ENCODE assay signal across 13 mouse cellular contexts in genomic region chr12:82066860-82067259, GRCm38 (mm10).
DNase-seq lines count a peak whose midpoint lies in the region; ATAC-seq lines count a peak whose summit lies in the region.
"Had no signal": no experiment of that assay in that cellular context is flagged by ENCODE, and none has a peak within 500 bp of the region (broad histone marks: within the 10 kb centered on the region; RNA-seq: fewer than 3 reads in every experiment).

No protein-coding gene starts in this region.

- ATAC-seq in midbrain, embryonic 15.5 days (replicated peaks), result no peak

- H3K4me1 ChIP-seq in forebrain, embryonic 10.5 days, result no peaks in the 10 kb centered on the region
- no peaks in the 10 kb centered on the region for H3K4me1 ChIP-seq in midbrain, embryonic 15.5 days
- H3K4me1 ChIP-seq: neural tube, embryonic 12.5 days had no signal

- no peak overlapping the region for H3K4me3 ChIP-seq in forebrain, embryonic 10.5 days
- no peak overlapping the region for H3K4me3 ChIP-seq in midbrain, embryonic 15.5 days
- H3K4me3 ChIP-seq: heart, embryonic 13.5 days; neural tube, embryonic 12.5 days had no signal

- no peak overlapping the region for H3K4me2 ChIP-seq in midbrain, embryonic 15.5 days
- H3K4me2 ChIP-seq: heart, embryonic 13.5 days; neural tube, embryonic 12.5 days had no signal

- no peaks in the 10 kb centered on the region for H3K36me3 ChIP-seq in forebrain, embryonic 10.5 days (replicated peaks)
- H3K36me3 ChIP-seq in midbrain, embryonic 15.5 days (replicated peaks), result no peaks in the 10 kb centered on the region
- H3K36me3 ChIP-seq: G1E; heart, embryonic 13.5 days; neural tube, embryonic 12.5 days had no signal

- DNase-seq in kidney, postnatal 10 days, result peak; percentile 7
- no peak for DNase-seq in kidney, adult 9 months
- DNase-seq in CD4-positive helper T cell, adult 2 months (ENCODE audit: low read depth, low spot score), result peak; percentile 9
- peak; percentile 32 for DNase-seq in ZHBTc4 (ENCODE audit: low read depth, low spot score)
- peak; percentile 37 for DNase-seq in hindlimb bud, embryonic 11.5 days (ENCODE audit: extremely low spot score, low read depth, low spot score)
- no peak for DNase-seq in forebrain, embryonic 10.5 days (ENCODE audit: extremely low spot score, low spot score)
- no peak for DNase-seq in right cerebral cortex, postnatal 10 days (ENCODE audit: low spot score in 2 of 2)
- DNase-seq: kidney, postnatal 25 days; right cerebral cortex, postnatal 25 days had no signal

- no peak overlapping the region for H3K9ac ChIP-seq in midbrain, embryonic 15.5 days
- H3K9ac ChIP-seq: heart, embryonic 13.5 days; neural tube, embryonic 12.5 days had no signal

- no peaks in the 10 kb centered on the region for H3K9me3 ChIP-seq in forebrain, embryonic 10.5 days
- H3K9me3 ChIP-seq in midbrain, embryonic 15.5 days, result no peaks in the 10 kb centered on the region
- H3K9me3 ChIP-seq: heart, embryonic 13.5 days; neural tube, embryonic 12.5 days had no signal

- H3K27me3 ChIP-seq in forebrain, embryonic 10.5 days (ENCODE audit: poor library complexity, severe bottlenecking), result no peaks in the 10 kb centered on the region
- H3K27me3 ChIP-seq in midbrain, embryonic 15.5 days (replicated peaks), result no peaks in the 10 kb centered on the region
- H3K27me3 ChIP-seq: heart, embryonic 13.5 days; neural tube, embryonic 12.5 days had no signal

- H3K27ac ChIP-seq in forebrain, embryonic 10.5 days, result no peak overlapping the region
- H3K27ac ChIP-seq in midbrain, embryonic 15.5 days, result no peak overlapping the region
- H3K27ac ChIP-seq: heart, embryonic 13.5 days; neural tube, embryonic 12.5 days had no signal

- 53% methylated on average over 4 of the region's 4 CpGs for WGBS in forebrain, embryonic 10.5 days
- WGBS in midbrain, embryonic 15.5 days, result 43% methylated on average over 4 of the region's 4 CpGs

Comparison
In these comparisons a context has a peak if more than half of its experiments do, and no peak if none do; other contexts are left out.
1. DNase-seq: peak in kidney, postnatal 10 days (single experiment), CD4-positive helper T cell, adult 2 months (single experiment), ZHBTc4 (single experiment) and hindlimb bud, embryonic 11.5 days (single experiment); none in kidney, adult 9 months (single experiment), forebrain, embryonic 10.5 days (single experiment) and right cerebral cortex, postnatal 10 days (0 of 2).